Mouse (Mus musculus) CD4-positive, CD25-positive, alpha-beta regulatory T cell, adult 4 months (primary cell): ENCODE measurements around the gene Pcp4l1. TPM values are rescaled to one million over a fixed set of nuclear protein-coding genes. Genes with fewer than 3 reads are reported as not detected.

Experiments used
- ATAC-seq: one replicate; pipeline ENCODE4 v1.8.0; 2017
- polyA plus RNA-seq, 2 experiments: library from polyadenylated mRNA; unstranded; fragments of 100-300 nt; shearing (Covaris generic); gene quantifications; one replicate each; pipeline ENCODE4 v1.2.1; 2017

Gene Pcp4l1
- polyA plus RNA-seq, 2 experiments from 2014 or later: not detected

DNA sequence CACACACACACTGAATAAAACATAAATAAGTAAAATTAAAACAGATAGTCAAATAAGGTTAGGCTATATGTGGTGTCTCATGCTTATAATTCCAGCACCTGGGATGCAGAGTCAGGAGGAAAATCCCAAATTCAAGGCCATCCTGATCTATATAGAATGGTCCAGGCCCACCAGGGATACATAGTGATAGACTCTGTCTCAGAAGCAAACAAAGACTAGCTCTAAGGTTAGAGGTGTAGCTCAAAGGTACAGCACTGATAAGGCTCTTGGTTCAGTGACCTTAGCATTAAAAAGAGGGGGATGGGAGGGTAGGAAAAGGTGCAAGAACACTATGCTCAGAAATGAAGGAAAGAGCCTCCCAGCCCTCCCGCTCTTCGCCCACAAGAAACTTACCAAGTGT, 60.5 kb downstream of the Pcp4l1 start:
- no peak for ATAC-seq

DNA sequence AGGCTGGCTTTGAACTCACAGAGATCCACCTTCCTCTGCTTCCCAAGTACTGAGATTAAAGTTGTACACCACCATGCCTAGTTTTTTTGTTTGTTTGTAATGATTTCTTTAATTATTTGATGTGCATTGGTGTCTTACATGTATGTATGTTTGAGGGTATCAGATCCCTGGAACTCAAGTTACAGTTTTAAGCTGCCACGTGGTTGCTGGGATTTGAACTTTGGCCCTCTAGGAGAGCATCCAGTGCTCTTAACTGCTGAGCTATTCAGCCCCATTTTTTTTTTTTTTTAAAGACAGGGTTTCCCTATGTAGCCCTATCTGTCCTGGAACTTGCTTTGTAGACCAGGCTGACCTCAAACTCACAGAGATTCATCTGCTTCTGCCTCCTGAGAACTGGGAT, 65.1 kb downstream of the Pcp4l1 start:
- no peak for ATAC-seq

DNA sequence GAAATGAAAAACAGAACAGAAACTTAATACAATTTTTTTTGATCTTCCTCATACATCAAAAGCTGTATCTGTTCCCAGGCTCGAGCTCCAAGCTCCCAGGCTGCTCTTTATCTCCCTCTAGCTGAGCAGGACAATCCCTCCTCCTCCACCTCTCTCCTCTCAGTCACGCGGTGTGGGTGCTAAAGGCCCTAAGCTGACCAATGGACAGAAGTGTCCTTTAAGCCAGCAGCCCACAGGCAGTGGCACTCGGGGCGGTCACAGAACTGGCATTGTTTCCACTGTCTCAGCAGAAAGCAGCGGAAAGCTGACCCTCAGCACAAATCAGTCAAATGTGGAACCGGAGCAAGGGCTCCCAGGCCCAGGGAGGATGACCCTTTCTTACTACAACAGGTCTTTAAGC, 66.8 kb downstream of the Pcp4l1 start:
- ATAC-seq: no peak

DNA sequence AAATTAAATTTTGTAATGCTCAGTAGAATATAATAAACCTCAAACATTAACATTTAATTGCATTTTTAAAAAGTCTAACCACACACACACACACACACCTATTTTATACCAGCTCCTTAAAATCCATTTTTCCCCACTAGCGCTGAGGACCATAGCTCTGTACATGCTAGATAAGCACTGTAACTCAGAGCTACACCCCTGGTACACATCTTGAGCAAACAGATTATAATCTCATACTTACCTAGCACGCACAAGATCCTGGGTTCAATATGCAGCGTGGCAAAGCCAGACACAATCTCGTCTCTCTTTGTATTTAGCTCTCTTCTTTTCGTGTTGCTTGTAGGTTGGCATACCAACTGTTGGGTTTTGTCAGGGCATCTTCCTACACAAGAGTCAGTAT, 71.7 kb downstream of the Pcp4l1 start:
- ATAC-seq: no peak

Other genes starting within 250 kb of the Pcp4l1 start
- gene Fcgr2b, start 219.7 kb downstream of the Pcp4l1 start, polyA plus RNA-seq: 1 to 10 TPM in 1 of 2 experiments, not detected in 1; 1.1 TPM
- gene Fcgr4, start 177.3 kb downstream of the Pcp4l1 start, polyA plus RNA-seq: under 1 TPM in 1 of 2 experiments, not detected in 1; 0.26 TPM
- gene Fcgr3, start 131.3 kb downstream of the Pcp4l1 start, polyA plus RNA-seq: not detected
- 1 to 10 TPM; 4.8 to 5.5 TPM for gene Cfap126, start 82.3 kb downstream of the Pcp4l1 start, polyA plus RNA-seq
- gene Sdhc, start 45.7 kb downstream of the Pcp4l1 start, polyA plus RNA-seq: 100 to 1,000 TPM; 135 to 150 TPM
- not detected for gene Mpz, start 45.6 kb downstream of the Pcp4l1 start, polyA plus RNA-seq
- gene Nr1i3, start 17.7 kb upstream of the Pcp4l1 start, polyA plus RNA-seq: under 1 TPM; 0.15 to 0.54 TPM
- 10 to 100 TPM; 24.0 to 48.7 TPM for gene Tomm40l, start 26.2 kb upstream of the Pcp4l1 start, polyA plus RNA-seq
- gene Apoa2, start 28.8 kb upstream of the Pcp4l1 start, polyA plus RNA-seq: under 1 TPM in 1 of 2 experiments, not detected in 1; 0.75 TPM
- 1 to 10 TPM; 1.8 to 3.5 TPM for gene Fcer1g, start 38.1 kb upstream of the Pcp4l1 start, polyA plus RNA-seq
- gene Adamts4, start 54.2 kb upstream of the Pcp4l1 start, polyA plus RNA-seq: under 1 TPM in 1 of 2 experiments, not detected in 1; 0.13 TPM
- gene Ndufs2, start 55.1 kb upstream of the Pcp4l1 start, polyA plus RNA-seq: 100 to 1,000 TPM; 115 to 119 TPM
- 10 to 100 TPM; 56.0 to 93.6 TPM for gene B4galt3, start 74.1 kb upstream of the Pcp4l1 start, polyA plus RNA-seq
- 100 to 1,000 TPM in 1 of 2 experiments, 10 to 100 TPM in 1; 70.8 to 108 TPM for gene Ppox, start 84.9 kb upstream of the Pcp4l1 start, polyA plus RNA-seq
- 10 to 100 TPM; 22.6 to 27.9 TPM for gene Usp21, start 91.7 kb upstream of the Pcp4l1 start, polyA plus RNA-seq
- 10 to 100 TPM; 74.0 to 84.4 TPM for gene Ufc1, start 98.8 kb upstream of the Pcp4l1 start, polyA plus RNA-seq
- 10 to 100 TPM; 36.8 to 43.8 TPM for gene Dedd, start 132.9 kb upstream of the Pcp4l1 start, polyA plus RNA-seq
- 10 to 100 TPM; 31.7 to 40.3 TPM for gene Nit1, start 149.4 kb upstream of the Pcp4l1 start, polyA plus RNA-seq
- 10 to 100 TPM; 69.6 to 75.8 TPM for gene Pfdn2, start 149.4 kb upstream of the Pcp4l1 start, polyA plus RNA-seq
- gene Klhdc9, start 164.5 kb upstream of the Pcp4l1 start, polyA plus RNA-seq: under 1 TPM; 0.36 to 0.72 TPM
- under 1 TPM in 1 of 2 experiments, not detected in 1; 0.12 TPM for gene Nectin4, start 173.8 kb upstream of the Pcp4l1 start, polyA plus RNA-seq
- 10 to 100 TPM; 74.7 to 90.4 TPM for gene Arhgap30, start 192.7 kb upstream of the Pcp4l1 start, polyA plus RNA-seq
- 100 to 1,000 TPM in 1 of 2 experiments, 10 to 100 TPM in 1; 62.2 to 115 TPM for gene Usf1, start 215.0 kb upstream of the Pcp4l1 start, polyA plus RNA-seq
- gene Tstd1, start 222.6 kb upstream of the Pcp4l1 start, polyA plus RNA-seq: 10 to 100 TPM; 10.0 to 20.1 TPM
- 1 to 10 TPM in 1 of 2 experiments, under 1 TPM in 1; 0.16 to 1.1 TPM for gene F11r, start 241.3 kb upstream of the Pcp4l1 start, polyA plus RNA-seq